Mouse (Mus musculus) midbrain, embryonic 14.5 days (tissue): ENCODE measurements at regions not wholly inside any gene's neighbourhood (a gene's known extent, or its start where the extent isn't known, plus 50 kb on each side); places are given as distances from the start of the nearest gene placed in this dataset.

Experiments
- ATAC-seq: fragments of 200-750 bp; cut with Nextera tagmentation; 2 replicates; pipeline ENCODE4 v1.8.0; 2017; ENCODE audit warnings: moderate number of reproducible peaks, moderate library complexity; ENCODE audit not compliant: low FRiP score, low TSS enrichment
- DNase-seq: peaks from one replicate; pipeline ENCODE4 v3.0.0-alpha.2; 2015
- H3K27ac ChIP-seq: fragments of 300-500 bp; sonication (generic); replicated peaks from 2 replicates; pipeline ENCODE4 v1.5.1; 2014; ENCODE audit warnings: mild to moderate bottlenecking, low read depth, low read length, moderate library complexity
- H3K27me3 ChIP-seq: fragments of 300-500 bp; sonication (generic); 2 replicates; pipeline ENCODE4 v1.6.1; 2014; ENCODE audit warnings: low read length, control low read depth, mixed read lengths; ENCODE audit not compliant: control insufficient read depth, insufficient read depth
- H3K36me3 ChIP-seq: fragments of 300-500 bp; sonication (generic); 2 replicates; pipeline ENCODE4 v1.6.1; 2014; ENCODE audit warnings: low read length, control low read depth; ENCODE audit not compliant: control insufficient read depth, insufficient read depth
- H3K4me1 ChIP-seq: fragments of 300-500 bp; sonication (generic); 2 replicates; pipeline ENCODE4 v1.6.1; 2014; ENCODE audit warnings: mild to moderate bottlenecking, antibody characterized with exemption, low read length, control low read depth; ENCODE audit not compliant: control insufficient read depth, insufficient read depth
- H3K4me2 ChIP-seq: fragments of 300-500 bp; sonication (generic); 2 replicates; pipeline ENCODE4 v1.6.1; 2014; ENCODE audit warnings: mild to moderate bottlenecking, low read length, moderate library complexity
- H3K4me3 ChIP-seq: fragments of 300-500 bp; sonication (generic); replicated peaks from 2 replicates; pipeline ENCODE4 v1.5.1; 2014; ENCODE audit warnings: low read depth, low read length
- H3K9ac ChIP-seq: fragments of 300-500 bp; sonication (generic); replicated peaks from 2 replicates; pipeline ENCODE4 v1.6.1; 2014; ENCODE audit warnings: mild to moderate bottlenecking, low read length, moderate library complexity
- H3K9me3 ChIP-seq: fragments of 300-500 bp; sonication (generic); 2 replicates; pipeline ENCODE4 v1.6.1; 2016; ENCODE audit warnings: low read length, control low read depth, mixed read lengths; ENCODE audit not compliant: control insufficient read depth
- WGBS: fragments of 180-500 bp; shearing (Covaris S2); extraction: QIAGEN DNeasy Blood & Tissue Kit; methylation state at CpG from one replicate; pipeline ENCODE4 v1.1.7; 2014; 5-methylcytosine and 5-hydroxymethylcytosine counted together

DNA sequence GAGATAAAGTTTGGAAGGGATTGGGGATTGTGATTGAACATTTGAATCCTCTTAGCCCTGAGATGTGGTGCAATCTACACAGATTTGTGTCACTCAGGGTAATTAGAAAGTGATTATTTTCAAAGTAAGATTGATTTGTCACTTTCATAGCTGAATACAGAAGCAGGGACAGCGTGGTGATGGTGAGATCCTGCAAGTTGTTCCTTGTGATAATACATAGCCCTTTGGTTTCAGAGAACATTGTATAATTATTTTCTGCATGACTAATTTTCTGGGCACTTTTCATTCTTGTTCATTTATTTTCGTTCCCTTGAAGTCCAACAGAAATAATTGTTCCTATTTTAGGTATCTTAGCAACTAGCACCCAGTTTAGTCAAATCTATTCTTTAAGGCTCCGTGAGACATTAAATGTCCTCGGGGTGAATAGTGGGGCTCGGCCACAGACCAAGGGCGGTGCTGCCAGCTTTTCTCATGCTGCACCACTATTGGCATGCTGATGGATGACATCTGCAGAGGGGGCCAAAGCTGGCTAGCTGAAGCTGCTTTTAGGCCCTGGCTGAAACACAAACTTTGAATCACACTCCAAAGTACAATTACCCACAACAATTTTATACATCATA is 468.0 kb downstream of the Hace1 start:
- WGBS: 5% methylated on average over 6 of the region's 6 CpGs
- ATAC-seq: no peak
- no peak overlapping the region for H3K9ac ChIP-seq

GRCm38 (mm10) chr10:46046094-46046749 is 468.6 kb downstream of the Hace1 start:
- no peak overlapping the region for H3K4me2 ChIP-seq
- H3K36me3 ChIP-seq: no peaks in the 10 kb centered on the region
- H3K4me1 ChIP-seq: peaks cover 26% of the 10 kb centered on the region; the same call in 1 of the 2 replicates
- no peaks in the 10 kb centered on the region for H3K9me3 ChIP-seq
- no peak overlapping the region for H3K9ac ChIP-seq
- H3K4me3 ChIP-seq: no peak overlapping the region
- H3K27ac ChIP-seq: peak overlapping the region; percentile 80; the same call in 1 of the 2 replicates
- DNase-seq (no peak), ATAC-seq (no peak)
- H3K27me3 ChIP-seq: no peaks in the 10 kb centered on the region

More for the DNA sequence above, 468.0 kb downstream of the Hace1 start:
- DNase-seq: peak; percentile 47
- Histone ChIP-seq H3K4me1 (peaks cover 26% of the 10 kb centered on the region; the same call in 1 of the 2 replicates), H3K36me3 (no peaks in the 10 kb centered on the region), H3K4me2 (no peak overlapping the region), H3K9me3 (no peaks in the 10 kb centered on the region), H3K4me3 (no peak overlapping the region), H3K27me3 (no peaks in the 10 kb centered on the region), H3K27ac (no peak overlapping the region)

DNA sequence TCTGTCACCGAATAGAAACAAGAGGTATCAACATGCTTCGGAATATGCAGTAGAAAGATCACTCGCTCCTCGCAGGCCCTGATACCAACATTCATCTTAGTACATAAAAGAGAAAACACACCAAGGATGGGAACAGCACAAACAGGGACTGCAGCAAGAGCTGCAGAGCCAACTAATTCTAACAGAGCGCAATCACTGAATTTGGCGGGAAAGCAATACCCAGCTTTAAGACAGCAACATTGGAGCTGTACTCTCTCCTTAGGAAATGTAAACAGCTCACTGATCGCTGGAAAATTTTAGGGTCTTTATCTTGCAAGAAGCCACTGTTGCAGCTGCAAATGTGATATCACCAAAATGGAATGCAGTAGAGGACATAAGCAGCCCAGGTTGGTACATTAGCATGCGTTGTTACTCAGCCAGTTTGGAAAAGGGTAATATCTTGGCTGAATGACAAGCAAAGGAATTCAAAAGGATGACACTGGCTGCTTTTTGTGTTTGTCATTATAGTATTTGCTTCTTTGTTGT is 469.3 kb downstream of the Hace1 start:
- Histone ChIP-seq H3K36me3 (no peaks in the 10 kb centered on the region), H3K27ac (peak overlapping the region; percentile 80), H3K9me3 (no peaks in the 10 kb centered on the region), H3K4me1 (peaks cover 26% of the 10 kb centered on the region; the same call in 1 of the 2 replicates), H3K9ac (no peak overlapping the region), H3K4me2 (no peak overlapping the region), H3K4me3 (no peak overlapping the region), H3K27me3 (no peaks in the 10 kb centered on the region)
- 64% methylated on average over 8 of the region's 8 CpGs for WGBS
- ATAC-seq: no peak
- peak; percentile 49 for DNase-seq

DNA sequence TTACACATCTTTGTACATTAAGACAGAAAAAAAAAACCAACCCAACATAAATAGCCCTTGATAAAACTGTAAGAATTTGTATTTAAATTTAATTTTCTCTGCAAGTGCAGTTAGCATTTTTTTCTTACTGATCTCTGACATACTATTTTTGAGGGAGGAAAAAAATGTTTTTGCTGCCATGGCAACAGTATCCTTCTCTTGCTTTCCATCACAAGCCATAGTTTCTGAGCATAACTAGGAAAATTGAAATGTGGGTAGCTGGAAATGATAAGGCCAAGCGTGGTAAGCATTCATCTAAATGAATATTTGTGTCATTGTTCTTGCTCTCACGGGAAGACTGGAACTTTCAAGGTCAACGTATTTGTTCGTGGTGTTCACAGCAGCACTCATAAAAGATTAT is 470.0 kb downstream of the Hace1 start:
- Histone ChIP-seq H3K4me1 (peaks cover 26% of the 10 kb centered on the region; the same call in 1 of the 2 replicates), H3K36me3 (no peaks in the 10 kb centered on the region), H3K4me3 (no peak overlapping the region), H3K4me2 (no peak overlapping the region), H3K27ac (peak overlapping the region; percentile 63; the same call in 1 of the 2 replicates), H3K9me3 (no peaks in the 10 kb centered on the region), H3K9ac (no peak overlapping the region), H3K27me3 (no peaks in the 10 kb centered on the region)
- ATAC-seq (no peak), DNase-seq (peak; percentile 67)
- 17% methylated on average over 4 of the region's 4 CpGs for WGBS

DNA sequence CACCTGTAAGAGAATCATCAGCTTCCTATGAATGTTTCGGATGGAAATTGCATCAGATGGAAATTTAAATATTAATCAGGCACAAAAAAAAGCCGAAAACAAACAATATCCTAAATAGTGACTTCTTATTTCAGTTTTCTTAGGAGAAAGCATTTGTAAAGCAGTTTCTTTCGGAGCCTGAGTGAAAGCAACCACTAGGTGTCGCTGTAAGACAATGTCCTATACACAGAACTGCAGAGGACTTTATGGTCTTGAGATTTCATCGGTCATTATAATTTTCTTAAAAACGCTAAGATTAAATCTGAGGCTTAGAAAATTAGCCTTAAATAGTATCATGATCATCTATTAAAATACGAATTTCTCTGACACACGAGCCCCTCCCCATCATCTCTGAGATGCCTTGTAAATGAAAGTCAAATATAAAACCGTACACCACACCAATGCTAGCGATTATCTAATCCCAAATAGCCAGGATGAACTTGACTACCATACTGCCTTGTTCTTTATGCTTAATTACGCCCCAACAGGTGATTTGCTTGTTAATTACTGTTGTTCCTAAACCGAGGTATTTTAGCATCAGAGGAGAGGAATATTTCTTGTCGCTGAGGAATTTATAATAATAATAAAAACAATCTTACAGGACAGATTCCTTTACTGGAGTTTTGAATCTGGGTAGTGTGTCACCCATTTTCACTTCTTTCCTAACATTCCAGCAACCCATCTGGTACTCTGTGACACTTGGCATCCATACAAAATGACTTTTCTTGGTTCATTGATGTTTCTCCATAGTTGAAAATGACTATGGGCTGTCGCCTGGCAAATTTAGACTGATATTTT is 480.0 kb downstream of the Hace1 start:
- 32% methylated on average over 14 of the region's 14 CpGs for WGBS
- Histone ChIP-seq H3K9ac (no peak overlapping the region), H3K4me3 (no peak overlapping the region), H3K4me2 (peak overlapping the region; percentile 37), H3K9me3 (no peaks in the 10 kb centered on the region), H3K27me3 (no peaks in the 10 kb centered on the region), H3K4me1 (peaks cover 4% of the 10 kb centered on the region; the same call in 1 of the 2 replicates), H3K36me3 (no peaks in the 10 kb centered on the region), H3K27ac (0 out of 2 replicates have a peak overlapping the region, but pooled peaks have one; percentile 42)
- no peak for ATAC-seq
- DNase-seq: peak; percentile 95

GRCm38 (mm10) chr10:46058199-46058472 is 480.5 kb downstream of the Hace1 start:
- Histone ChIP-seq H3K4me3 (no peak overlapping the region), H3K4me2 (no peak overlapping the region), H3K9ac (no peak overlapping the region), H3K27ac (0 out of 2 replicates have a peak overlapping the region, but pooled peaks have one; percentile 42), H3K27me3 (no peaks in the 10 kb centered on the region), H3K9me3 (no peaks in the 10 kb centered on the region), H3K36me3 (no peaks in the 10 kb centered on the region), H3K4me1 (peaks cover 4% of the 10 kb centered on the region; the same call in 1 of the 2 replicates)
- ATAC-seq (no peak), DNase-seq (no peak)
- WGBS: 76% methylated on average over 5 of the region's 5 CpGs

- DNase-seq (no peak), ATAC-seq (no peak)
- no peaks in the 10 kb centered on the region for H3K36me3 ChIP-seq
Observed at GRCm38 (mm10) chr10:46059285-46059684, 481.7 kb downstream of the Hace1 start.

DNA sequence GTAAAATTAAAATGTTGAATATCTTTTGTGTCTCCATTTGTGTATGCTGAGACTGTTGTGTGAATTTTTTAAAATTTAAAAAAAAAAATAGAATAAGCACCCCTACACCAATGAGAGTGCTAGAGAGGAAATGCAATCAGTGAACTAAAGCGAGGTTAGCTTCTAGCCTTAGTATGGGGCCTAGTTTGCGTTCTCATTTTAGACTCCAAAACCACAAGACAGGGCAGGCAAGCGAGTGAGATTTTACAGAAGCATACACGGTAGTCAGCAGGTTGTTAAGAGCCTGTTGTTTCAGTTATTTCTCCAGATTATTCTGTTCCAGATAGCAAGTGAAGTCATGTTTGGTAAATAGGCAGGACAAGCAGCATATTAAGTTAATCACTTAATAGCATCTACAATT is 486.2 kb downstream of the Hace1 start:
- DNase-seq (no peak), ATAC-seq (no peak)
- Histone ChIP-seq H3K9ac (no peak overlapping the region), H3K27me3 (no peaks in the 10 kb centered on the region), H3K4me2 (no peak overlapping the region), H3K4me3 (no peak overlapping the region), H3K27ac (no peak overlapping the region), H3K9me3 (no peaks in the 10 kb centered on the region), H3K4me1 (no peaks in the 10 kb centered on the region), H3K36me3 (no peaks in the 10 kb centered on the region)
- 96% methylated on average over 4 of the region's 4 CpGs for WGBS

More at GRCm38 (mm10) chr10:46059285-46059684, 481.7 kb downstream of the Hace1 start:
- H3K9me3 ChIP-seq: no peaks in the 10 kb centered on the region
- no peak overlapping the region for H3K27ac ChIP-seq
- H3K27me3 ChIP-seq: no peaks in the 10 kb centered on the region
- H3K9ac ChIP-seq: no peak overlapping the region
- H3K4me1 ChIP-seq: peaks cover 2% of the 10 kb centered on the region; the same call in 1 of the 2 replicates
- H3K4me3 ChIP-seq: no peak overlapping the region
- H3K4me2 ChIP-seq: no peak overlapping the region
- WGBS: 81% methylated on average over 3 of the region's 3 CpGs
